Mouse (Mus musculus): ENCODE measurements around the gene Cadm4.

The Cadm4 gene

GRCm38 (mm10) chr7:24525686-24526420 lies 44.0 kb downstream of the Cadm4 start:
- CTCF ChIA-PET: interaction anchor here (0.7 to 2.9 kb wide), 12 partner anchors 9 to 136 kb away, joined by 3 to 11 read pairs (median 4); no protein-coding TSS in a partner anchor
- POLR2A ChIA-PET: interaction anchor here (0.6 to 1.9 kb wide), 9 partner anchors 10 to 76 kb away, joined by 3 to 12 read pairs (median 3); partner anchors contain the start of gene Zfp428 (in 1 of the 4)

GRCm38 (mm10) chr7:24528861-24529260 lies 47.0 kb downstream of the Cadm4 start:
- CTCF ChIA-PET: interaction anchor here in 1 of 4 experiments (6.3 kb wide), 1 partner anchor 12 kb away, joined by 73 read pairs; no protein-coding TSS in a partner anchor
- POLR2A ChIA-PET: interaction anchor here in 2 of 4 experiments (1.2 to 7.1 kb wide), 3 partner anchors 10 to 22 kb away, joined by 6 to 87 read pairs (median 6); partner anchors contain the start of gene AC161166.1 (in 1 of the 2)

- CTCF ChIA-PET: interaction anchor here in 2 of 4 experiments (1.2 to 6.3 kb wide), 5 partner anchors 12 to 71 kb away, joined by 3 to 73 read pairs (median 12); no protein-coding TSS in a partner anchor
- POLR2A ChIA-PET: interaction anchor here in 3 of 4 experiments (1.0 to 7.1 kb wide), 14 partner anchors 8 to 109 kb away, joined by 3 to 87 read pairs (median 8); partner anchors contain the start of genes Pinlyp (in 2 of the 3), Xrcc1 (in 2 of the 3), AC161166.1 (in 1 of the 3) and Zfp428 (in 1 of the 3)
These were observed 47.8 kb downstream of the Cadm4 start for GRCm38 (mm10) chr7:24529580-24529979.

- ChIA-PET POLR2A (interaction anchor here in 3 of 4 experiments (0.5 to 7.1 kb wide), 42 partner anchors 8 to 546 kb away, joined by 3 to 87 read pairs (median 5); partner anchors contain the start of genes Cadm4 (in 2 of the 3), Pinlyp (in 2 of the 3), Xrcc1 (in 2 of the 3) and Zfp428 (in 2 of the 3)), CTCF (interaction anchor here (0.5 to 6.7 kb wide), 25 partner anchors 9 to 450 kb away, joined by 3 to 73 read pairs (median 3); partner anchors contain the start of genes Pinlyp (in 2 of the 4), Xrcc1 (in 2 of the 4) and Rabac1 (in 1 of the 4))
These were observed 48.5 kb downstream of the Cadm4 start, which contains the start of gene Irgq for GRCm38 (mm10) chr7:24530062-24530931. Gene Irgq, plus strand, starts transcription at chr7:24530689.

GRCm38 (mm10) chr7:24531211-24531971 lies 49.6 kb downstream of the Cadm4 start:
- CTCF ChIA-PET: interaction anchor here (0.6 to 6.7 kb wide), 41 partner anchors 10 to 192 kb away, joined by 3 to 73 read pairs (median 4); partner anchors contain the start of genes Pinlyp (in 2 of the 4), Xrcc1 (in 2 of the 4) and Cadm4 (in 1 of the 4)

GRCm38 (mm10) chr7:24533031-24533571 lies 51.3 kb downstream of the Cadm4 start:
- ChIA-PET CTCF (interaction anchor here (0.6 to 6.7 kb wide), 36 partner anchors 8 to 571 kb away, joined by 3 to 73 read pairs (median 4); partner anchors contain the start of genes Pinlyp (in 2 of the 4), Xrcc1 (in 2 of the 4), Cadm4 (in 1 of the 4) and Rabac1 (in 1 of the 4)), POLR2A (interaction anchor here in 3 of 4 experiments (0.5 to 7.1 kb wide), 28 partner anchors 10 to 908 kb away, joined by 3 to 87 read pairs (median 4); partner anchors contain the start of genes Pinlyp (in 3 of the 3), Xrcc1 (in 3 of the 3), Smg9 (in 2 of the 3) and Zfp428 (in 2 of the 3))

More at GRCm38 (mm10) chr7:24531211-24531971, 49.6 kb downstream of the Cadm4 start:
- POLR2A ChIA-PET: interaction anchor here in 3 of 4 experiments (0.6 to 7.1 kb wide), 30 partner anchors 8 to 748 kb away, joined by 3 to 87 read pairs (median 5); partner anchors contain the start of genes Pinlyp (in 3 of the 3), Xrcc1 (in 3 of the 3), Zfp428 (in 3 of the 3) and AC161166.1 (in 1 of the 3)

GRCm38 (mm10) chr7:24533806-24534205 lies 52.0 kb downstream of the Cadm4 start:
- CTCF ChIA-PET: interaction anchor here in 2 of 4 experiments (0.6 to 6.7 kb wide), 21 partner anchors 11 to 744 kb away, joined by 3 to 73 read pairs (median 5); partner anchors contain the start of genes Pinlyp (in 2 of the 2), Xrcc1 (in 2 of the 2), Cadm4 (in 1 of the 2) and Rabac1 (in 1 of the 2)
- POLR2A ChIA-PET: interaction anchor here in 3 of 4 experiments (0.7 to 7.1 kb wide), 17 partner anchors 11 to 317 kb away, joined by 3 to 87 read pairs (median 9); partner anchors contain the start of genes Pinlyp (in 3 of the 3), Xrcc1 (in 3 of the 3), Zfp428 (in 2 of the 3) and AC161166.1 (in 1 of the 3)

- CTCF ChIA-PET: interaction anchor here in 2 of 4 experiments (0.6 to 6.7 kb wide), 17 partner anchors 10 to 744 kb away, joined by 3 to 73 read pairs (median 5); partner anchors contain the start of genes Pinlyp (in 2 of the 2), Xrcc1 (in 2 of the 2), Cadm4 (in 1 of the 2) and Ethe1 (in 1 of the 2)
- POLR2A ChIA-PET: interaction anchor here in 3 of 4 experiments (0.6 to 7.1 kb wide), 19 partner anchors 11 to 730 kb away, joined by 3 to 87 read pairs (median 9); partner anchors contain the start of genes Pinlyp (in 3 of the 3), Xrcc1 (in 3 of the 3), Zfp428 (in 2 of the 3) and AC161166.1 (in 1 of the 3)
These were observed 52.5 kb downstream of the Cadm4 start for GRCm38 (mm10) chr7:24534301-24534700.

- CTCF ChIA-PET: interaction anchor here in 1 of 4 experiments (0.7 to 1.6 kb wide), 2 partner anchors 26 to 36 kb away, joined by 3 read pairs; no protein-coding TSS in a partner anchor
- POLR2A ChIA-PET: interaction anchor here in 3 of 4 experiments (0.6 to 3.6 kb wide), 8 partner anchors 9 to 79 kb away, joined by 3 to 15 read pairs (median 5); partner anchors contain the start of genes Pinlyp (in 2 of the 3), Xrcc1 (in 2 of the 3) and Cadm4 (in 1 of the 3)
These were observed 55.3 kb downstream of the Cadm4 start for GRCm38 (mm10) chr7:24537081-24537480.

GRCm38 (mm10) chr7:24537591-24537990 lies 55.8 kb downstream of the Cadm4 start:
- POLR2A ChIA-PET: interaction anchor here in 3 of 4 experiments (0.6 to 3.6 kb wide), 14 partner anchors 9 to 651 kb away, joined by 3 to 15 read pairs (median 4); partner anchors contain the start of genes Pinlyp (in 2 of the 3), Xrcc1 (in 2 of the 3) and Cadm4 (in 1 of the 3)
- CTCF ChIA-PET: interaction anchor here in 2 of 4 experiments (0.6 to 1.6 kb wide), 3 partner anchors 26 to 246 kb away, joined by 3 to 4 read pairs (median 3); no protein-coding TSS in a partner anchor

GRCm38 (mm10) chr7:24538154-24538553 lies 56.3 kb downstream of the Cadm4 start:
- CTCF ChIA-PET: interaction anchor here (0.6 to 1.6 kb wide), 10 partner anchors 13 to 246 kb away, joined by 3 to 6 read pairs (median 3); no protein-coding TSS in a partner anchor
- POLR2A ChIA-PET: interaction anchor here in 3 of 4 experiments (0.6 to 3.6 kb wide), 18 partner anchors 7 to 650 kb away, joined by 3 to 15 read pairs (median 4); partner anchors contain the start of genes Irgq (in 2 of the 3), Pinlyp (in 2 of the 3) and Xrcc1 (in 2 of the 3)

- POLR2A ChIA-PET: interaction anchor here in 2 of 4 experiments (0.9 to 2.8 kb wide), 10 partner anchors 8 to 75 kb away, joined by 3 to 12 read pairs (median 4); partner anchors contain the start of gene Irgq (in 2 of the 2)
- CTCF ChIA-PET: interaction anchor here (0.6 to 1.6 kb wide), 9 partner anchors 8 to 771 kb away, joined by 3 to 8 read pairs (median 3); partner anchors contain the start of gene Irgq (in 1 of the 4)
These were observed 56.9 kb downstream of the Cadm4 start for GRCm38 (mm10) chr7:24538701-24539100.

- CTCF ChIA-PET: interaction anchor here in 2 of 4 experiments (0.7 to 1.4 kb wide), 3 partner anchors 9 to 25 kb away, joined by 3 read pairs; partner anchors contain the start of gene Irgq (in 1 of the 2)
- POLR2A ChIA-PET: interaction anchor here in 2 of 4 experiments (0.8 to 2.8 kb wide), 8 partner anchors 9 to 24 kb away, joined by 3 to 12 read pairs (median 3); partner anchors contain the start of gene Irgq (in 2 of the 2)
These were observed 57.9 kb downstream of the Cadm4 start for GRCm38 (mm10) chr7:24539686-24540085.

- ChIA-PET POLR2A (interaction anchor here (0.6 to 4.3 kb wide), 8 partner anchors 11 to 37 kb away, joined by 3 to 31 read pairs (median 4); partner anchors contain the start of gene Irgq (in 2 of the 4)), CTCF (interaction anchor here (0.5 to 5.7 kb wide), 18 partner anchors 11 to 235 kb away, joined by 3 to 64 read pairs (median 4); partner anchors contain the start of genes Ethe1 (in 1 of the 4) and Irgq (in 1 of the 4))
These were observed 62.7 kb downstream of the Cadm4 start for GRCm38 (mm10) chr7:24544506-24544905.
